Mouse (Mus musculus) forebrain, embryonic 16.5 days (tissue): ENCODE measurements around the gene Babam2. TPM values are rescaled to one million over a fixed set of nuclear protein-coding genes. Genes with fewer than 3 reads are reported as not detected.

Experiments used
- ATAC-seq: fragments of 200-750 bp; cut with Nextera tagmentation; 2 replicates; pipeline ENCODE4 v1.8.0; 2017; ENCODE audit warnings: mild to moderate bottlenecking, moderate library complexity
- H3K27ac ChIP-seq: fragments of 300-500 bp; sonication (generic); 2 replicates; pipeline ENCODE4 v1.5.1; 2014; ENCODE audit warnings: low read length, control low read depth
- H3K27me3 ChIP-seq: fragments of 300-500 bp; sonication (generic); replicated peaks from 2 replicates; pipeline ENCODE4 v1.6.1; 2014; ENCODE audit warnings: low read length; ENCODE audit not compliant: control insufficient read depth, insufficient read depth
- H3K36me3 ChIP-seq: fragments of 300-500 bp; sonication (generic); 2 replicates; pipeline ENCODE4 v1.6.1; 2014; ENCODE audit not compliant: control insufficient read depth, insufficient read depth
- H3K4me1 ChIP-seq: fragments of 300-500 bp; sonication (generic); replicated peaks from 2 replicates; pipeline ENCODE4 v1.6.1; 2014; ENCODE audit warnings: low read length; ENCODE audit not compliant: control insufficient read depth, insufficient read depth
- H3K4me2 ChIP-seq: fragments of 300-500 bp; sonication (generic); 2 replicates; pipeline ENCODE4 v1.6.1; 2014; ENCODE audit warnings: mild to moderate bottlenecking, low read length, control low read depth
- H3K4me3 ChIP-seq: fragments of 300-500 bp; sonication (generic); replicated peaks from 2 replicates; pipeline ENCODE4 v1.5.1; 2014; ENCODE audit warnings: mild to moderate bottlenecking, low read length, control low read depth
- H3K9ac ChIP-seq: fragments of 300-500 bp; sonication (generic); replicated peaks from 2 replicates; pipeline ENCODE4 v1.6.1; 2014; ENCODE audit warnings: low read depth, low read length, control low read depth
- H3K9me3 ChIP-seq: fragments of 300-500 bp; sonication (generic); 2 replicates; pipeline ENCODE4 v1.6.1; 2016; ENCODE audit warnings: low read length; ENCODE audit not compliant: control insufficient read depth
- whole genome bisulfite sequencing: fragments of 180-500 bp; shearing (Covaris S2); extraction: QIAGEN DNeasy Blood & Tissue Kit; methylation state at CpG from one replicate; pipeline ENCODE4 v1.1.7; 2014; 5-methylcytosine and 5-hydroxymethylcytosine counted together
- polyA plus RNA-seq: library from polyadenylated mRNA; unstranded; fragments of >200 nt; fragmentation: Nextera tagmentation; extraction: Ambion mirVana; gene quantifications from 2 replicates; pipeline ENCODE4 v1.2.1, GENCODE M21; 2015

The Babam2 gene
- polyA plus RNA-seq, 1 experiment from 2014 or later: 53.5 TPM

GRCm38 (mm10) chr5:32008401-32008800 lies 310.9 kb downstream of the Babam2 start:
- 68% methylated on average over 3 of the region's 3 CpGs for WGBS
- ATAC-seq: no peak
- Histone ChIP-seq H3K9ac (no peak overlapping the region), H3K4me2 (no peak overlapping the region), H3K36me3 (no peaks in the 10 kb centered on the region), H3K27ac (no peak overlapping the region), H3K4me3 (no peak overlapping the region), H3K9me3 (no peaks in the 10 kb centered on the region), H3K4me1 (no peaks in the 10 kb centered on the region), H3K27me3 (no peaks in the 10 kb centered on the region)

GRCm38 (mm10) chr5:32010056-32010455 lies 312.6 kb downstream of the Babam2 start:
- Histone ChIP-seq H3K4me1 (no peaks in the 10 kb centered on the region), H3K4me3 (no peak overlapping the region), H3K9me3 (no peaks in the 10 kb centered on the region), H3K27me3 (no peaks in the 10 kb centered on the region), H3K4me2 (no peak overlapping the region), H3K9ac (no peak overlapping the region), H3K36me3 (no peaks in the 10 kb centered on the region), H3K27ac (no peak overlapping the region)
- WGBS: 87% methylated on average over 4 of the region's 4 CpGs
- no peak for ATAC-seq

GRCm38 (mm10) chr5:32013053-32013452 lies 315.6 kb downstream of the Babam2 start:
- ATAC-seq: no peak
- H3K27me3 ChIP-seq: no peaks in the 10 kb centered on the region
- no peaks in the 10 kb centered on the region for H3K4me1 ChIP-seq
- H3K9ac ChIP-seq: no peak overlapping the region
- no peaks in the 10 kb centered on the region for H3K36me3 ChIP-seq
- 89% methylated on average over 2 of the region's 2 CpGs for WGBS
- H3K4me2 ChIP-seq: no peak overlapping the region
- no peaks in the 10 kb centered on the region for H3K9me3 ChIP-seq
- H3K4me3 ChIP-seq: no peak overlapping the region
- no peak overlapping the region for H3K27ac ChIP-seq

- 88% methylated on average over 7 of the region's 7 CpGs for WGBS
- no peak overlapping the region for H3K9ac ChIP-seq
These were observed 317.3 kb downstream of the Babam2 start for GRCm38 (mm10) chr5:32014786-32015185.

GRCm38 (mm10) chr5:32015949-32016478 lies 318.5 kb downstream of the Babam2 start:
- no peak overlapping the region for H3K27ac ChIP-seq
- H3K36me3 ChIP-seq: no peaks in the 10 kb centered on the region
- no peaks in the 10 kb centered on the region for H3K9me3 ChIP-seq
- H3K4me3 ChIP-seq: no peak overlapping the region
- ATAC-seq: no peak
- no peaks in the 10 kb centered on the region for H3K27me3 ChIP-seq
- no peak overlapping the region for H3K4me2 ChIP-seq
- no peak overlapping the region for H3K9ac ChIP-seq
- WGBS: 84% methylated on average over 9 of the region's 9 CpGs
- no peaks in the 10 kb centered on the region for H3K4me1 ChIP-seq

More at GRCm38 (mm10) chr5:32014786-32015185, 317.3 kb downstream of the Babam2 start:
- no peak overlapping the region for H3K4me2 ChIP-seq
- H3K27me3 ChIP-seq: no peaks in the 10 kb centered on the region
- no peaks in the 10 kb centered on the region for H3K9me3 ChIP-seq
- no peak for ATAC-seq
- no peaks in the 10 kb centered on the region for H3K4me1 ChIP-seq
- no peaks in the 10 kb centered on the region for H3K36me3 ChIP-seq
- H3K27ac ChIP-seq: no peak overlapping the region
- H3K4me3 ChIP-seq: no peak overlapping the region

- H3K9me3 ChIP-seq: no peaks in the 10 kb centered on the region
- no peak overlapping the region for H3K4me3 ChIP-seq
- H3K9ac ChIP-seq: no peak overlapping the region
- H3K4me1 ChIP-seq: no peaks in the 10 kb centered on the region
- H3K27ac ChIP-seq: no peak overlapping the region
- WGBS: 86% methylated on average over 3 of the region's 3 CpGs
- no peak overlapping the region for H3K4me2 ChIP-seq
- no peaks in the 10 kb centered on the region for H3K27me3 ChIP-seq
- H3K36me3 ChIP-seq: no peaks in the 10 kb centered on the region
- ATAC-seq: no peak
These were observed 320.2 kb downstream of the Babam2 start for GRCm38 (mm10) chr5:32017686-32018085.

GRCm38 (mm10) chr5:32018276-32018675 lies 320.8 kb downstream of the Babam2 start:
- no peaks in the 10 kb centered on the region for H3K36me3 ChIP-seq
- WGBS: 93% methylated on average over 2 of the region's 2 CpGs
- H3K4me1 ChIP-seq: no peaks in the 10 kb centered on the region

GRCm38 (mm10) chr5:32029834-32030433 lies 332.4 kb downstream of the Babam2 start:
- ATAC-seq: no peak
- Histone ChIP-seq H3K9ac (no peak overlapping the region), H3K9me3 (no peaks in the 10 kb centered on the region), H3K4me3 (no peak overlapping the region), H3K36me3 (no peaks in the 10 kb centered on the region), H3K27ac (no peak overlapping the region), H3K27me3 (no peaks in the 10 kb centered on the region), H3K4me2 (no peak overlapping the region), H3K4me1 (no peaks in the 10 kb centered on the region)
- WGBS: 92% methylated on average over 3 of the region's 3 CpGs

More at GRCm38 (mm10) chr5:32018276-32018675, 320.8 kb downstream of the Babam2 start:
- Histone ChIP-seq H3K27ac (no peak overlapping the region), H3K27me3 (no peaks in the 10 kb centered on the region), H3K4me3 (no peak overlapping the region), H3K4me2 (no peak overlapping the region), H3K9me3 (no peaks in the 10 kb centered on the region), H3K9ac (no peak overlapping the region)
- no peak for ATAC-seq

GRCm38 (mm10) chr5:32033185-32033584 lies 335.7 kb downstream of the Babam2 start:
- Histone ChIP-seq H3K4me3 (no peak overlapping the region), H3K9me3 (no peaks in the 10 kb centered on the region), H3K9ac (no peak overlapping the region), H3K27me3 (no peaks in the 10 kb centered on the region), H3K4me1 (0 out of 2 replicates have a peak, but pooled peaks cover 3% of the 10 kb centered on the region), H3K36me3 (no peaks in the 10 kb centered on the region), H3K4me2 (no peak overlapping the region), H3K27ac (no peak overlapping the region)
- no peak for ATAC-seq
- 83% methylated on average over 4 of the region's 4 CpGs for WGBS
